In genomic region chr6:124328394-124328991, GRCm38 (mm10) we compare ENCODE assay signal across 18 mouse cellular contexts. TPM values are rescaled to one million over a fixed set of nuclear protein-coding genes. Genes with fewer than 3 reads are reported as not detected.
A peak's percentile ranks its signal among the peaks of the same experiment; 100 is the strongest.
DNase-seq lines count a peak whose midpoint lies in the region.
"Had no signal": no experiment of that assay in that cellular context is flagged by ENCODE, and none has a peak within 500 bp of the region (broad histone marks: within the 10 kb centered on the region; RNA-seq: fewer than 3 reads in every experiment).

No protein-coding gene starts in this region.

- intact Hi-C loops in left cerebral cortex, postnatal 14 days (cut with DNase I) = no loop called here

- DNase-seq in heart, adult 11 months = peak; percentile 71
- DNase-seq in heart, adult 9 months (ENCODE audit: low spot score in 2 of 2) = no peak
- peak; percentile 85 for DNase-seq in brain, adult 2 months (ENCODE audit: low read depth, low spot score)
- DNase-seq in left cerebral cortex, postnatal 14 days (ENCODE audit: low spot score in 2 of 2) = peak; percentile 46 to 66
- peak; percentile 38 to 64 for DNase-seq in right cerebral cortex, postnatal 36 days (ENCODE audit: low spot score in 2 of 2)
- DNase-seq in urinary bladder, postnatal 36 days (ENCODE audit: low spot score in 2 of 2) = no peak
- no peak for DNase-seq in kidney, adult 18-20 months
- DNase-seq: adrenal gland, adult 8-10 months; cerebellum, adult 8-10 months; cerebellum, postnatal 36 days; heart, postnatal 4 days; kidney, adult 9 months; kidney, postnatal 14 days; liver, embryonic 13.5 days; lung, adult 2 months; lung, postnatal 14 days; thymus, adult 2 months; thymus, postnatal 4 days had no signal

RNA-seq across cellular contexts. Expression of gene Cd163, which starts 24.0 kb away (rescaled TPM):
- 1 to 10 TPM; 2.5 to 4.7 TPM for total RNA-seq in left cerebral cortex, postnatal 14 days (2021)

Comparison
In these comparisons a context has a peak if more than half of its experiments do, and no peak if none do; other contexts are left out.
1. DNase-seq: peak in heart, adult 11 months (single experiment), brain, adult 2 months (single experiment), left cerebral cortex, postnatal 14 days (2 of 2) and right cerebral cortex, postnatal 36 days (2 of 2); none in heart, adult 9 months (0 of 2), urinary bladder, postnatal 36 days (0 of 2) and kidney, adult 18-20 months (single experiment).